Mouse (Mus musculus) cortical plate, adult 2 months (tissue): ENCODE results near the gene L1cam.

Experiments
- CTCF ChIP-seq: fragments of 200-500 bp; IDR thresholded peaks from 2 replicates; pipeline ENCODE4 v1.5.1; 2011; ENCODE audit warnings: mild to moderate bottlenecking, control low read depth, low read length; ENCODE audit not compliant: insufficient read depth; ENCODE audit errors: extremely low read depth
- POLR2A ChIP-seq: fragments of 200-500 bp; IDR thresholded peaks from 2 replicates; pipeline ENCODE4 v1.6.1; 2011; ENCODE audit warnings: mild to moderate bottlenecking, low read length, control low read depth; ENCODE audit not compliant: insufficient read depth; ENCODE audit errors: extremely low read depth

- TF ChIP-seq CTCF (no peak), POLR2A (no peak)
Measured at GRCm38 (mm10) chrX:73823747-73824146, 72.2 kb downstream of the L1cam start.
